Mouse (Mus musculus) olfactory bulb, adult 2 months (tissue): ENCODE measurements around the gene Slc38a8. TPM values are rescaled to one million over a fixed set of nuclear protein-coding genes. Genes with fewer than 3 reads are reported as not detected.

Experiments
- H3K27ac ChIP-seq: fragments of 200-500 bp; 2 replicates; pipeline ENCODE4 v1.5.1; 2012; ENCODE audit warnings: low read depth, low read length; ENCODE audit not compliant: insufficient read depth
- H3K4me1 ChIP-seq: fragments of 200-500 bp; 2 replicates; pipeline ENCODE4 v1.6.1; 2012; ENCODE audit warnings: low read length; ENCODE audit not compliant: control insufficient read depth, insufficient read depth
- H3K4me3 ChIP-seq: fragments of 200-500 bp; 2 replicates; pipeline ENCODE4 v1.5.1; 2012; ENCODE audit warnings: mild to moderate bottlenecking, low read depth, low read length, moderate library complexity; ENCODE audit not compliant: insufficient read depth
- CTCF ChIP-seq: fragments of 200-500 bp; IDR thresholded peaks from 2 replicates; pipeline ENCODE4 v1.5.1; 2012; ENCODE audit warnings: low read depth, mild to moderate bottlenecking, low read length, moderate library complexity; ENCODE audit not compliant: insufficient read depth
- POLR2A ChIP-seq: fragments of 200-500 bp; IDR thresholded peaks from 2 replicates; pipeline ENCODE4 v1.6.1; 2012; ENCODE audit warnings: mild to moderate bottlenecking, low read depth, low read length, moderate library complexity; ENCODE audit not compliant: insufficient read depth
- WGBS: fragments of 180-500 bp; shearing (Covaris S2); methylation state at CpG from one replicate; pipeline ENCODE4 v1.1.7; 2018; 5-methylcytosine and 5-hydroxymethylcytosine counted together
- polyA plus RNA-seq: library from polyadenylated mRNA; stranded (reverse); fragments of >200 nt; gene quantifications from 2 replicates; pipeline ENCODE4 v1.2.4, GENCODE M21; 2012; ENCODE audit warnings: low replicate concordance; ENCODE audit not compliant: missing spikeins, insufficient read depth, insufficient read length

Gene Slc38a8
- polyA plus RNA-seq, 1 experiment = not detected

- peaks cover 20% of the 10 kb centered on the region for H3K4me1 ChIP-seq
- TF ChIP-seq POLR2A (no peak), CTCF (no peak)
- no peak overlapping the region for H3K4me3 ChIP-seq
- no peak overlapping the region for H3K27ac ChIP-seq
- WGBS = 22% methylated on average over 9 of the region's 9 CpGs
Observed at GRCm38 (mm10) chr8:119436933-119437332, 64.6 kb downstream of the Slc38a8 start.

- Histone ChIP-seq H3K27ac (no peak overlapping the region), H3K4me1 (peaks cover 20% of the 10 kb centered on the region), H3K4me3 (no peak overlapping the region)
- WGBS = 86% methylated on average over 10 of the region's 10 CpGs
- no peak for TF ChIP-seq CTCF
- no peak for TF ChIP-seq POLR2A
Observed at GRCm38 (mm10) chr8:119436331-119436730, 65.2 kb downstream of the Slc38a8 start.

- Histone ChIP-seq H3K4me3 (no peak overlapping the region), H3K27ac (no peak overlapping the region), H3K4me1 (peaks cover 12% of the 10 kb centered on the region)
- WGBS = 78% methylated on average over 7 of the region's 7 CpGs
- TF ChIP-seq CTCF (no peak), POLR2A (no peak)
Observed at GRCm38 (mm10) chr8:119435527-119435926, 66.0 kb downstream of the Slc38a8 start.

DNA sequence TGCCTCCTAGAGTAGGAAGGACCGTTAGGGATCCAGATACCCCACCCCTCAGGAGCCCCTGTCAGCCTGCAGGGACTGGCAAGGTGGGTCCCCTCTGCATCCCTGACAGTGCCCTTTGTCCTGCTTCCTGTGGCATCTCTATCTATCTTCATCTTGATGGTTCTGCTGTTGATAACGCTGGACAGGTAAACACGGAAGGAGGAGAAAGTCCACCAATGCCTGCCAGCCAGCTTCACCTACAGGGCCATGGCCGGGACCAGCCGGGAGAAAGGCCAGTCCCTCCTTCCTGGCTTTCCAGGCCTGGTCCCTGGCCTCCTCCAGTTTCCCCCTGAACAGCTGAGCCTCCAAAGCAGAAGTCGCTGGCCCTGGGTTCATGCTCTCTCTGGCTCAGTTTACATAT, 66.9 kb downstream of the Slc38a8 start:
- TF ChIP-seq CTCF (no peak), POLR2A (no peak)
- H3K27ac ChIP-seq = no peak overlapping the region
- WGBS = 78% methylated on average over 6 of the region's 6 CpGs
- H3K4me1 ChIP-seq = peaks cover 4% of the 10 kb centered on the region; the same call in 1 of the 2 replicates
- H3K4me3 ChIP-seq = no peak overlapping the region

DNA sequence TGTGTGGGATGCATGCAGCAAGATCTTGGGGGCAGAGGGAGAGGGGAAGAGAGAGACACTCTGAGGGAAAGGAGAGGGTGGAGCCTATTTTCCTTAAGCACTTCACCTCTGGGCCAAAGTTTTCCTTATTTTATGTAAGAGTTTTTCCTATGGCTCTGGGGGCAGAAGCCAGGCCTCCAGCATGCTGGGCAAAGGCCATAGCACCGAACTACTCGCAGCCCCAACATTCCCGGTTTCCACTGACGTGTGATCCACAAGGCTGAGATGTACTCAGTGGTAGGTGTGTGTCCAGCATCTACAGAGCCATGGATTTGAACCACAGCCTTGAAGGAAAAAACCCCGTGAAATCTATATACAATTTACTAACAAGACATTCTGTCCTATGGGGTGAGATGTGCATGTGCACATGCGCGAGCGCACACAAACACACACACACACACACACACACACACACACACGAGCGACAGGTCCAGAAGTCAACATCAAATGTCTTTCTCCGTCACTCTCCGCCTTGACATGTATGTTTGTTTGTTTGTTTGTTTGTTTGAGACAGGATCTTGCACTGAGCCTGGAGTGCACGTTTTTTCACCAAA, 67.8 kb downstream of the Slc38a8 start, which contains the start of gene Osgin1:
TSS of gene Osgin1 (plus strand) at position 543 of the 593 bp plus-strand sequence.
- Histone ChIP-seq H3K4me3 (no peak within 1 kb of the TSS), H3K27ac (no peak within 1 kb of the TSS), H3K4me1 (peaks cover 4% of the 10 kb centered on the region; the same call in 1 of the 2 replicates)
- WGBS = 95% methylated on average over 13 of the region's 13 CpGs
- TF ChIP-seq POLR2A (no peak), CTCF (no peak)

GRCm38 (mm10) chr8:119432372-119432771, 69.1 kb downstream of the Slc38a8 start:
- Histone ChIP-seq H3K4me1 (peaks cover 11% of the 10 kb centered on the region; the same call in 1 of the 2 replicates), H3K27ac (no peak overlapping the region), H3K4me3 (no peak overlapping the region)
- WGBS = 72% methylated on average over 3 of the region's 3 CpGs
- TF ChIP-seq POLR2A (no peak), CTCF (no peak)

- H3K4me3 ChIP-seq = no peak overlapping the region
- 89% methylated on average over 7 of the region's 7 CpGs for WGBS
- peaks cover 12% of the 10 kb centered on the region; the same call in 1 of the 2 replicates for H3K4me1 ChIP-seq
- TF ChIP-seq POLR2A = no peak
- TF ChIP-seq CTCF = no peak
- no peak overlapping the region for H3K27ac ChIP-seq
Observed at GRCm38 (mm10) chr8:119430690-119431089, 70.8 kb downstream of the Slc38a8 start.

GRCm38 (mm10) chr8:119430250-119430649, 71.2 kb downstream of the Slc38a8 start:
- H3K4me3 ChIP-seq = no peak overlapping the region
- peaks cover 12% of the 10 kb centered on the region; the same call in 1 of the 2 replicates for H3K4me1 ChIP-seq
- no peak for TF ChIP-seq POLR2A
- no peak overlapping the region for H3K27ac ChIP-seq
- WGBS = 88% methylated on average over 8 of the region's 8 CpGs

Other genes starting within 250 kb of the Slc38a8 start
- gene Hsbp1, start 157.2 kb downstream of the Slc38a8 start, polyA plus RNA-seq = not detected in 2 replicates
- gene Mlycd, start 106.8 kb downstream of the Slc38a8 start, polyA plus RNA-seq = not detected in 2 replicates
- gene Osgin1, start 67.6 kb downstream of the Slc38a8 start, polyA plus RNA-seq = not detected in 2 replicates
- gene Necab2, start 55.0 kb downstream of the Slc38a8 start, polyA plus RNA-seq = not detected in 2 replicates
- gene Mbtps1, start 57.0 kb upstream of the Slc38a8 start, polyA plus RNA-seq = 181 TPM in 1 of 2 replicates, not detected in the other
- 175 TPM in 1 of 2 replicates, not detected in the other for gene Hsdl1, start 73.5 kb upstream of the Slc38a8 start, polyA plus RNA-seq
- gene Dnaaf1, start 73.5 kb upstream of the Slc38a8 start, polyA plus RNA-seq = not detected in 2 replicates
- gene Taf1c, start 103.5 kb upstream of the Slc38a8 start, polyA plus RNA-seq = not detected in 2 replicates
- not detected in 2 replicates for gene Adad2, start 111.0 kb upstream of the Slc38a8 start, polyA plus RNA-seq
- gene Kcng4, start 134.0 kb upstream of the Slc38a8 start, polyA plus RNA-seq = not detected in 2 replicates
- gene Wfdc1, start 164.7 kb upstream of the Slc38a8 start, polyA plus RNA-seq = not detected in 2 replicates
- gene Atp2c2, start 198.3 kb upstream of the Slc38a8 start, polyA plus RNA-seq = not detected in 2 replicates